Mouse (Mus musculus): ENCODE measurements at regions not wholly inside any gene's neighbourhood (a gene's known extent, or its start where the extent isn't known, plus 50 kb on each side); places are given as distances from the start of the nearest gene placed in this dataset.
A peak's percentile ranks its signal among the peaks of the same experiment; 100 is the strongest.

GRCm38 (mm10) chr9:117967080-117967479, 73.2 kb upstream of the Azi2 start:
- DNase-seq (ENCODE audit: inconsistent ontology term) = peak; percentile 43

GRCm38 (mm10) chr9:117966326-117966989, 73.8 kb upstream of the Azi2 start:
- DNase-seq (ENCODE audit: inconsistent ontology term) = peak; percentile 31

GRCm38 (mm10) chr9:117962088-117963030, 77.9 kb upstream of the Azi2 start:
- DNase-seq (ENCODE audit: inconsistent ontology term) = peak; percentile 22

- no peak for DNase-seq (ENCODE audit: inconsistent ontology term)
These were observed 80.5 kb upstream of the Azi2 start for GRCm38 (mm10) chr9:117959845-117960244.

- DNase-seq (ENCODE audit: inconsistent ontology term) = no peak
These were observed 83.1 kb upstream of the Azi2 start for GRCm38 (mm10) chr9:117957195-117957594.

- DNase-seq (ENCODE audit: inconsistent ontology term) = peak; percentile 71
These were observed 83.6 kb upstream of the Azi2 start for GRCm38 (mm10) chr9:117956691-117957090.

GRCm38 (mm10) chr9:117927466-117927847, 112.8 kb upstream of the Azi2 start:
- DNase-seq (ENCODE audit: inconsistent ontology term) = no peak

- no peak for DNase-seq (ENCODE audit: inconsistent ontology term)
These were observed 113.4 kb upstream of the Azi2 start for GRCm38 (mm10) chr9:117926700-117927465.

GRCm38 (mm10) chr9:117922992-117923391, 117.3 kb upstream of the Azi2 start:
- DNase-seq (ENCODE audit: inconsistent ontology term) = no peak

GRCm38 (mm10) chr9:117907895-117908424, 132.3 kb upstream of the Azi2 start:
- DNase-seq (ENCODE audit: inconsistent ontology term) = no peak

- DNase-seq (ENCODE audit: inconsistent ontology term) = no peak
These were observed 135.1 kb upstream of the Azi2 start for GRCm38 (mm10) chr9:117905045-117905747.

GRCm38 (mm10) chr9:117904621-117905020, 135.7 kb upstream of the Azi2 start:
- no peak for DNase-seq (ENCODE audit: inconsistent ontology term)

GRCm38 (mm10) chr9:117903025-117903424, 137.3 kb upstream of the Azi2 start:
- DNase-seq (ENCODE audit: inconsistent ontology term) = peak; percentile 19

GRCm38 (mm10) chr9:117902239-117902939, 137.9 kb upstream of the Azi2 start:
- no peak for DNase-seq (ENCODE audit: inconsistent ontology term)

GRCm38 (mm10) chr9:117900631-117901030, 139.7 kb upstream of the Azi2 start:
- DNase-seq (ENCODE audit: inconsistent ontology term) = no peak

- no peak for DNase-seq (ENCODE audit: inconsistent ontology term)
These were observed 143.8 kb upstream of the Azi2 start for GRCm38 (mm10) chr9:117896517-117896916.

- DNase-seq (ENCODE audit: inconsistent ontology term) = no peak
These were observed 147.7 kb upstream of the Azi2 start for GRCm38 (mm10) chr9:117892601-117893000.

- DNase-seq (ENCODE audit: inconsistent ontology term) = no peak
These were observed 167.1 kb upstream of the Azi2 start for GRCm38 (mm10) chr9:117873172-117873571.

GRCm38 (mm10) chr9:117872387-117873081, 167.8 kb upstream of the Azi2 start:
- DNase-seq (ENCODE audit: inconsistent ontology term) = peak; percentile 60

- DNase-seq (ENCODE audit: inconsistent ontology term) = no peak
These were observed 168.3 kb upstream of the Azi2 start for GRCm38 (mm10) chr9:117872021-117872386.
